Mouse (Mus musculus) CH12.LX (cell line): ENCODE measurements at regions not wholly inside any gene's neighbourhood (a gene's known extent, or its start where the extent isn't known, plus 50 kb on each side); places are given as distances from the start of the nearest gene placed in this dataset.

ENCODE experiments used
- DNase-seq: peaks from one replicate; pipeline ENCODE4 v3.0.0-alpha.2; 2013; ENCODE audit errors: extremely low read depth
- H3K27ac ChIP-seq: 2 replicates; pipeline ENCODE4 v1.5.1; 2012; ENCODE audit warnings: low read depth, mild to moderate bottlenecking, control low read depth, moderate library complexity; ENCODE audit not compliant: insufficient read depth
- H3K27me3 ChIP-seq: replicated peaks from 2 replicates; pipeline ENCODE3; 2012; ENCODE audit warnings: inconsistent platforms
- H3K36me3 ChIP-seq, 2 experiments: replicated peaks in 1 of 2; 2 replicates each; pipeline versions ENCODE3 to v1.6.1; 2012; ENCODE audit warnings: inconsistent platforms in 1 of 2, low read length in 1 of 2, mild to moderate bottlenecking in 1 of 2, mixed read lengths in 1 of 2, moderate library complexity in 1 of 2; ENCODE audit not compliant: control insufficient read depth in 1 of 2, insufficient read depth in 1 of 2
- H3K4me1 ChIP-seq, 2 experiments: 2 replicates each; pipeline ENCODE4 v1.6.1; 2012; ENCODE audit warnings: inconsistent platforms in 1 of 2, moderate library complexity in 1 of 2; ENCODE audit not compliant: insufficient read depth in 2 of 2, control insufficient read depth in 1 of 2
- H3K4me2 ChIP-seq: 2 replicates; pipeline ENCODE4 v1.6.1; 2012; ENCODE audit warnings: low read depth, mild to moderate bottlenecking, control low read depth; ENCODE audit not compliant: poor library complexity, insufficient read depth, severe bottlenecking
- H3K4me3 ChIP-seq, 3 experiments: fragments of 150-350 bp in 1 of 3; sonication (generic) in 1 of 3; replicated peaks in 1 of 3; 2 replicates each; pipeline versions ENCODE3 to v1.5.1; 2011 to 2012; ENCODE audit warnings: low read depth in 2 of 3, low read length in 2 of 3, mild to moderate bottlenecking in 2 of 3, moderate library complexity in 2 of 3, control low read depth in 1 of 3, improper control_type of control experiment in 1 of 3, inconsistent platforms in 1 of 3, mixed read lengths in 1 of 3; ENCODE audit not compliant: poor library complexity in 1 of 3
- H3K79me2 ChIP-seq: replicated peaks from 2 replicates; pipeline ENCODE4 v1.6.1; 2012; ENCODE audit warnings: mild to moderate bottlenecking, moderate library complexity; ENCODE audit not compliant: control insufficient read depth, poor library complexity, insufficient read depth, severe bottlenecking; ENCODE audit errors: extremely low read depth
- H3K9ac ChIP-seq: 2 replicates; pipeline ENCODE4 v1.6.1; 2012; ENCODE audit warnings: low read depth, mild to moderate bottlenecking, control low read depth, moderate library complexity; ENCODE audit not compliant: insufficient read depth
- H3K9me3 ChIP-seq: replicated peaks from 2 replicates; pipeline ENCODE3; 2012; ENCODE audit warnings: low read length, inconsistent platforms, mixed read lengths
- BHLHE40 ChIP-seq: IDR thresholded peaks from 2 replicates; pipeline ENCODE4 v1.6.1; 2011; ENCODE audit warnings: mild to moderate bottlenecking, low read depth, low read length, improper control_type of control experiment
- CHD1 ChIP-seq: IDR thresholded peaks from 2 replicates; pipeline ENCODE4 v1.6.1; 2012; ENCODE audit warnings: low read depth, low read length, improper control_type of control experiment, inconsistent platforms
- CHD2 ChIP-seq: IDR thresholded peaks from 2 replicates; pipeline ENCODE4 v1.6.1; 2011; ENCODE audit warnings: low read length, improper control_type of control experiment
- ELF1 ChIP-seq: IDR thresholded peaks from 2 replicates; pipeline ENCODE4 v1.6.1; 2014; ENCODE audit warnings: low read depth, mild to moderate bottlenecking, inconsistent platforms, low read length, improper control_type of control experiment
- ETS1 ChIP-seq: conservative IDR thresholded peaks from 2 replicates; pipeline ENCODE4 v1.6.1; 2012; ENCODE audit warnings: low read depth, mild to moderate bottlenecking, inconsistent platforms, low read length, improper control_type of control experiment, moderate library complexity
- GABPA ChIP-seq: IDR thresholded peaks from 2 replicates; pipeline ENCODE4 v1.6.1; 2012; ENCODE audit warnings: low read depth, low read length, improper control_type of control experiment, inconsistent platforms; ENCODE audit not compliant: insufficient replicate concordance
- HCFC1 ChIP-seq: IDR thresholded peaks from 2 replicates; pipeline ENCODE4 v1.6.1; 2012; ENCODE audit warnings: low read depth, mild to moderate bottlenecking, inconsistent platforms, low read length, improper control_type of control experiment
- IRF4 ChIP-seq: IDR thresholded peaks from 2 replicates; pipeline ENCODE4 v1.6.1; 2014; ENCODE audit warnings: low read depth, mild to moderate bottlenecking, inconsistent platforms, low read length, improper control_type of control experiment
- JUN ChIP-seq: IDR thresholded peaks from 2 replicates; pipeline ENCODE4 v1.6.1; 2011; ENCODE audit warnings: low read depth, mild to moderate bottlenecking, low read length, improper control_type of control experiment, moderate library complexity; ENCODE audit not compliant: insufficient read depth
- KAT2A ChIP-seq: IDR thresholded peaks from 2 replicates; pipeline ENCODE4 v1.6.1; 2012; ENCODE audit warnings: low read length, improper control_type of control experiment, inconsistent platforms; ENCODE audit not compliant: insufficient replicate concordance
- MAFK ChIP-seq: IDR thresholded peaks from 2 replicates; pipeline ENCODE4 v1.6.1; 2011; ENCODE audit warnings: low read length, improper control_type of control experiment; ENCODE audit not compliant: insufficient replicate concordance
- MAZ ChIP-seq: IDR thresholded peaks from 2 replicates; pipeline ENCODE4 v1.6.1; 2012; ENCODE audit warnings: low read depth, mild to moderate bottlenecking, inconsistent platforms, low read length, improper control_type of control experiment, moderate library complexity
- MXI1 ChIP-seq: IDR thresholded peaks from 2 replicates; pipeline ENCODE4 v1.6.1; 2011; ENCODE audit warnings: mild to moderate bottlenecking, low read depth, low read length, improper control_type of control experiment
- MYC ChIP-seq: IDR thresholded peaks from 2 replicates; pipeline ENCODE4 v1.6.1; 2011; ENCODE audit warnings: low read depth, mild to moderate bottlenecking, improper control_type of control experiment, low read length
- NELFE ChIP-seq: IDR thresholded peaks from 2 replicates; pipeline ENCODE4 v1.6.1; 2011; ENCODE audit warnings: low read depth, low read length, improper control_type of control experiment
- PAX5 ChIP-seq: IDR thresholded peaks from 2 replicates; pipeline ENCODE4 v1.6.1; 2012; ENCODE audit warnings: low read length, inconsistent platforms, mixed read lengths
- POLR2AphosphoS2 ChIP-seq: IDR thresholded peaks from 2 replicates; pipeline ENCODE4 v1.6.1; 2011; ENCODE audit warnings: low read depth, low read length, improper control_type of control experiment
- RCOR1 ChIP-seq: conservative IDR thresholded peaks from 2 replicates; pipeline ENCODE4 v1.6.1; 2012; ENCODE audit warnings: low read depth, mild to moderate bottlenecking, inconsistent platforms, low read length, improper control_type of control experiment
- UBTF ChIP-seq: IDR thresholded peaks from 2 replicates; pipeline ENCODE4 v1.6.1; 2012; ENCODE audit warnings: low read depth, mild to moderate bottlenecking, inconsistent platforms, low read length, improper control_type of control experiment, moderate library complexity
- ZC3H11A ChIP-seq: IDR thresholded peaks from 2 replicates; pipeline ENCODE4 v1.6.1; 2012; ENCODE audit warnings: low read depth, mild to moderate bottlenecking, inconsistent platforms, low read length, improper control_type of control experiment
- ZNF384 ChIP-seq: IDR thresholded peaks from 2 replicates; pipeline ENCODE4 v1.6.1; 2012; ENCODE audit warnings: low read depth, low read length, improper control_type of control experiment, inconsistent platforms
- dilution Hi-C: fragments of 300-500 bp; cut with MboI; formaldehyde crosslinking; loops from 2 replicates; pipeline ENCODE4 v1.14.3; 2020; ENCODE audit warnings: low sequenced_read_pairs; ENCODE audit not compliant: extremely low pct_unique_long_range_greater_than_20kb, extremely low pct_ligation_motif_present
- in situ Hi-C: fragments of 300-500 bp; cut with MboI; formaldehyde crosslinking; loops from 3 replicates; pipeline ENCODE4 v1.14.3; 2019; ENCODE audit warnings: low sequenced_read_pairs, low pct_ligation_motif_present, low pct_unique_long_range_greater_than_20kb, mixed read lengths

- H3K4me1 ChIP-seq: no peaks in the 10 kb centered on the region
Measured at GRCm38 (mm10) chr7:136477135-136477534, 417.3 kb upstream of the Mgmt start.

GRCm38 (mm10) chr7:136480641-136481202 lies 413.7 kb upstream of the Mgmt start:
- H3K4me1 ChIP-seq: no peaks in the 10 kb centered on the region
- TF ChIP-seq ZNF384: no peak
- TF ChIP-seq GABPA: no peak
- no peak for TF ChIP-seq ELF1
- TF ChIP-seq MXI1: no peak
- no peak for TF ChIP-seq CHD1
- TF ChIP-seq MAFK: no peak
- no peak for TF ChIP-seq MAZ
- TF ChIP-seq PAX5: no peak
- TF ChIP-seq CHD2: no peak
- TF ChIP-seq, all 38 proteins: peak for 0
- Histone ChIP-seq H3K36me3 (no peaks in the 10 kb centered on the region), H3K9ac (no peak overlapping the region), H3K4me2 (no peak overlapping the region), H3K27me3 (peaks cover 92% of the 10 kb centered on the region), H3K79me2 (no peaks in the 10 kb centered on the region), H3K9me3 (no peaks in the 10 kb centered on the region), H3K4me3 (no peak overlapping the region), H3K27ac (no peak overlapping the region)
- dilution Hi-C loops (no loop called here), in situ Hi-C loops (no loop called here)
- DNase-seq: no peak

More at GRCm38 (mm10) chr7:136477135-136477534, 417.3 kb upstream of the Mgmt start:
- H3K27ac ChIP-seq: no peak overlapping the region
- TF ChIP-seq ELF1 (no peak), POLR2AphosphoS2 (no peak), MAZ (no peak), HCFC1 (no peak), MXI1 (no peak), IRF4 (no peak), MYC (no peak), RCOR1 (no peak), JUN (no peak), MAFK (no peak), KAT2A (no peak), ETS1 (no peak), UBTF (no peak), BHLHE40 (no peak), GABPA (no peak), CHD2 (no peak), CHD1 (no peak), NELFE (no peak), ZC3H11A (no peak)
- H3K4me2 ChIP-seq: peak overlapping the region; percentile 16
- no peak for DNase-seq
- in situ Hi-C loops (no loop called here), dilution Hi-C loops (no loop called here)
- no peak overlapping the region for H3K4me3 ChIP-seq
- no peaks in the 10 kb centered on the region for H3K9me3 ChIP-seq
- H3K27me3 ChIP-seq: peaks cover 88% of the 10 kb centered on the region
- H3K79me2 ChIP-seq: no peaks in the 10 kb centered on the region
- no peaks in the 10 kb centered on the region for H3K36me3 ChIP-seq
- H3K9ac ChIP-seq: no peak overlapping the region
